Mouse (Mus musculus): Measurements from ENCODE around the gene Dclre1c.

DNA sequence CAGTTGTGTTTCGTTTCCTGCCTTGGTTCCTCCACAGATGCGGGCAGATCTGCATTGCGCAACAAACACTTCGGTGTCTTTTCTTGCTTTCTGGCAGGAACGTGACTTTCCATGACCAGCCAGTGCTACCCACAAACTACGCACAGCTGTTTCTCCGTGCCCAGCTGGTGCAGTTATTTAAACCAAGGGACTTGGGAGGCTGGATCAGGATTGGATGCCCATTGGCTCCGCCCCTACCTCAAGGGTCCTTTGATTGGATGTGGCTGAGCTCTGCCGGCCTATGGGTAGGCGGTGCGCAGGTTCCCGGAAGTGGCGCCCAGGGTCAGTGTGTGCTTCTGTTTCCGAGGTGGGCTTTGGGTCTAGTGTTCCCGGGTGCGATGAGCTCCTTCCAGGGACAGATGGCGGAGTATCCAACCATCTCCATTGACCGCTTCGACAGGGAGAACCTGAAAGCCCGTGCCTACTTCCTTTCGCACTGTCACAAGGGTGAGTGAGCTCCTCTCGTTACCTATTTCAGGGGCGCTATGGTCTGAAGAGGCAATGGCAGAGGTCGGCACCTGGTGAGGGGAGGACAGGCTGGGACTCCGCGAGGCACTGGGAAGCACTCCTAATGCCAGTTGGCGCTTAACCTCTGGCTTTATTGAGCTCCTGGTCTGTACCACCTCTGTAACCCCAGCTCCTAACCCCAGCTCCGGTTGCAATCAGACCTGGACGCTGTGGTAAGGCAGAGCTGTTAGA is at the start of gene Dclre1c:
- TF ChIP-seq MYOG (IDR thresholded peaks at IDR 0.05; ENCODE audit: control insufficient read depth in 1 of 3, insufficient read depth in 1 of 3, insufficient read length in 2 of 3, low read depth in 2 of 3): peak; percentile 76 to 97 (median 88)
- TF ChIP-seq POLR2A (IDR thresholded peaks at IDR 0.05; ENCODE audit: insufficient read length, low read depth): peak; percentile 30
- peak; percentile 46 for TF ChIP-seq MAX (IDR thresholded peaks at IDR 0.05; ENCODE audit: low read depth)
- TF ChIP-seq MYOD1 (IDR thresholded peaks at IDR 0.05; ENCODE audit: control insufficient read depth in 1 of 3, insufficient read length in 2 of 3, low read depth in 2 of 3): peak; percentile 73 to 95 (median 95)
- peak; percentile 16 for TF ChIP-seq USF1 (IDR thresholded peaks at IDR 0.05; ENCODE audit: low read depth)
- TF ChIP-seq E2F4 (IDR thresholded peaks at IDR 0.05; ENCODE audit: insufficient read depth): peak; percentile 79
- TF ChIP-seq TCF12 (IDR thresholded peaks at IDR 0.05; ENCODE audit: insufficient read depth, poor library complexity, severe bottlenecking): peak; percentile 81
- no peak for TF ChIP-seq REST (IDR thresholded peaks at IDR 0.05; ENCODE audit: insufficient read depth, insufficient read length)
